Mouse (Mus musculus) c-Kit-negative CD71-positive TER-119-positive erythroid progenitor cells, embryonic 14.5 days (primary cell): ENCODE data around the gene Enoph1.

Experiments
- DNase-seq: peaks from one replicate; pipeline ENCODE4 v3.0.0-alpha.2; 2013; ENCODE audit warnings: low read depth, low spot score

The Enoph1 gene

GRCm38 (mm10) chr5:100079040-100079930 is 39.5 kb downstream of the Enoph1 start:
- DNase-seq = no peak

GRCm38 (mm10) chr5:100079931-100080275 is 40.1 kb downstream of the Enoph1 start:
- DNase-seq = no peak

GRCm38 (mm10) chr5:100082006-100082405 is 42.2 kb downstream of the Enoph1 start:
- no peak for DNase-seq

GRCm38 (mm10) chr5:100083953-100084562 is 44.3 kb downstream of the Enoph1 start:
- no peak for DNase-seq

- DNase-seq = no peak
Observed at GRCm38 (mm10) chr5:100085097-100085496, 45.3 kb downstream of the Enoph1 start.

- no peak for DNase-seq
Observed at GRCm38 (mm10) chr5:100090515-100091262, 50.9 kb downstream of the Enoph1 start.

- DNase-seq = no peak
Observed at GRCm38 (mm10) chr5:100091263-100091594, 51.4 kb downstream of the Enoph1 start.

GRCm38 (mm10) chr5:100091602-100092001 is 51.8 kb downstream of the Enoph1 start:
- DNase-seq = no peak

GRCm38 (mm10) chr5:100096955-100097354 is 57.2 kb downstream of the Enoph1 start:
- no peak for DNase-seq

- DNase-seq = no peak
Observed at GRCm38 (mm10) chr5:100097967-100098366, 58.2 kb downstream of the Enoph1 start.

- no peak for DNase-seq
Observed at GRCm38 (mm10) chr5:100102395-100102794, 62.6 kb downstream of the Enoph1 start.

- DNase-seq = no peak
Observed at GRCm38 (mm10) chr5:100108866-100109265, 69.1 kb downstream of the Enoph1 start.

GRCm38 (mm10) chr5:100109543-100110282 is 69.9 kb downstream of the Enoph1 start:
- DNase-seq = no peak

- no peak for DNase-seq
Observed at GRCm38 (mm10) chr5:100110581-100110980, 70.8 kb downstream of the Enoph1 start.

- no peak for DNase-seq
Observed at GRCm38 (mm10) chr5:100113403-100113802, 73.6 kb downstream of the Enoph1 start.
